In genomic region chrX:153359331-153360215, GRCm38 (mm10) we compare ENCODE assay signal across 8 mouse cellular contexts.
DNase-seq lines count a peak whose midpoint lies in the region; ATAC-seq and TF ChIP-seq lines count a peak whose summit lies in the region.

No protein-coding gene starts in this region.

- no peaks in the 10 kb centered on the region for H3K27me3 ChIP-seq in C2C12 (ENCODE audit: control insufficient read depth, insufficient read depth, insufficient read length)
- H3K27me3 ChIP-seq in erythroblast, embryonic 14.5 days (ENCODE audit: control insufficient read depth) = peaks cover 19% of the 10 kb centered on the region
- peaks cover 2% of the 10 kb centered on the region; the same call in 1 of the 2 replicates for H3K27me3 ChIP-seq in heart, embryonic 16.5 days (ENCODE audit: control insufficient read depth, insufficient read depth, low read length)
- H3K27me3 ChIP-seq in neural tube, embryonic 13.5 days = peaks cover 5% of the 10 kb centered on the region
- H3K27me3 ChIP-seq in testis, adult 2 months (ENCODE audit: control insufficient read depth, insufficient read depth, low read length) = no peaks in the 10 kb centered on the region

- peak overlapping the region; percentile 56 for H3ac ChIP-seq in C2C12 (ENCODE audit: control insufficient read depth, insufficient read length, low read depth)

- H3K4me2 ChIP-seq in heart, embryonic 16.5 days (ENCODE audit: low read depth, low read length) = peak overlapping the region; percentile 70
- peak overlapping the region; percentile 68 for H3K4me2 ChIP-seq in neural tube, embryonic 13.5 days

- ATAC-seq in heart, embryonic 16.5 days (replicated peaks; ENCODE audit: extremely low read depth, insufficient read depth, low FRiP score) = peak; percentile 82
- peak; percentile 87 for ATAC-seq in neural tube, embryonic 13.5 days (ENCODE audit: low read depth)

- no peaks in the 10 kb centered on the region for H3K36me3 ChIP-seq in C2C12 (ENCODE audit: control insufficient read depth, insufficient read depth)
- no peaks in the 10 kb centered on the region for H3K36me3 ChIP-seq in erythroblast, embryonic 14.5 days (ENCODE audit: control insufficient read depth)
- H3K36me3 ChIP-seq in heart, embryonic 16.5 days (ENCODE audit: control insufficient read depth, insufficient read depth) = no peaks in the 10 kb centered on the region
- H3K36me3 ChIP-seq in neural tube, embryonic 13.5 days = no peaks in the 10 kb centered on the region
- H3K36me3 ChIP-seq in testis, adult 2 months (ENCODE audit: control insufficient read depth, insufficient read depth, low read length) = no peaks in the 10 kb centered on the region

- peaks cover 13% of the 10 kb centered on the region for H3K4me1 ChIP-seq in erythroblast, embryonic 14.5 days (ENCODE audit: control insufficient read depth)
- H3K4me1 ChIP-seq in heart, embryonic 16.5 days (ENCODE audit: control insufficient read depth, insufficient read depth, low read length) = peaks cover 3% of the 10 kb centered on the region; the same call in 1 of the 2 replicates
- H3K4me1 ChIP-seq in lung, adult 2 months (ENCODE audit: control insufficient read depth, insufficient read depth, low read length) = no peaks in the 10 kb centered on the region; the same call in 1 of the 2 replicates
- H3K4me1 ChIP-seq in neural tube, embryonic 13.5 days (replicated peaks) = peaks cover 9% of the 10 kb centered on the region; the same call in 1 of the 2 replicates
- peaks cover 2% of the 10 kb centered on the region for H3K4me1 ChIP-seq in testis, adult 2 months (ENCODE audit: control insufficient read depth, insufficient read depth, low read length)

- H3K79me2 ChIP-seq in C2C12 (ENCODE audit: control insufficient read depth, insufficient read depth) = no peaks in the 10 kb centered on the region

- no peak for TF ChIP-seq POLR2A in lung, adult 2 months (IDR thresholded peaks at IDR 0.05; ENCODE audit: borderline replicate concordance, extremely low read depth, low read depth, low read length)
- TF ChIP-seq POLR2A in testis, adult 2 months (IDR thresholded peaks at IDR 0.05; ENCODE audit: control insufficient read depth, low read depth, low read length) = no peak

- peak overlapping the region; percentile 14 for H3K9ac ChIP-seq in heart, embryonic 16.5 days (ENCODE audit: low read length)
- peak overlapping the region; percentile 59 for H3K9ac ChIP-seq in neural tube, embryonic 13.5 days

- no peaks in the 10 kb centered on the region for H3K79me3 ChIP-seq in C2C12 (ENCODE audit: low read depth)

- no peak for TF ChIP-seq CTCF in C2C12 (IDR thresholded peaks at IDR 0.05; ENCODE audit: control insufficient read depth, insufficient read depth, insufficient read length)
- no peak for TF ChIP-seq CTCF in lung, adult 2 months (IDR thresholded peaks at IDR 0.05; ENCODE audit: insufficient read depth, low read length)
- TF ChIP-seq CTCF in testis, adult 2 months (IDR thresholded peaks at IDR 0.05; ENCODE audit: control insufficient read depth, insufficient read depth, insufficient replicate concordance, low read depth, low read length) = no peak

- peak; percentile 60 for DNase-seq in brain, adult 2 months (ENCODE audit: low read depth, low spot score)
- peak; percentile 20 for DNase-seq in kidney, postnatal 14 days
- DNase-seq in lung, adult 2 months = peak; percentile 44

- H3K27ac ChIP-seq in heart, embryonic 16.5 days (ENCODE audit: low read length) = peak overlapping the region; percentile 6
- no peak overlapping the region for H3K27ac ChIP-seq in neural tube, embryonic 13.5 days (replicated peaks)
- H3K27ac ChIP-seq in testis, adult 2 months (ENCODE audit: control insufficient read depth, insufficient read depth, low read depth, low read length) = no peak overlapping the region

- H3K4me3 ChIP-seq in C2C12 (ENCODE audit: insufficient read depth, poor library complexity, severe bottlenecking) = peak overlapping the region; percentile 14
- peak overlapping the region; percentile 57 for H3K4me3 ChIP-seq in erythroblast, embryonic 14.5 days (replicated peaks)
- H3K4me3 ChIP-seq in heart, embryonic 16.5 days (ENCODE audit: low read length) = peak overlapping the region; percentile 53
- H3K4me3 ChIP-seq in lung, adult 2 months (replicated peaks; ENCODE audit: extremely low read depth, low read depth, low read length) = peak overlapping the region; percentile 77
- H3K4me3 ChIP-seq in neural tube, embryonic 13.5 days = peak overlapping the region; percentile 45
- H3K4me3 ChIP-seq in testis, adult 2 months (ENCODE audit: control insufficient read depth, low read depth, low read length) = peak overlapping the region; percentile 74

- no peaks in the 10 kb centered on the region; the same call in 1 of the 2 replicates for H3K9me3 ChIP-seq in erythroblast, embryonic 14.5 days (ENCODE audit: control insufficient read depth, low read length)
- H3K9me3 ChIP-seq in heart, embryonic 16.5 days (replicated peaks; ENCODE audit: control insufficient read depth, low read length) = no peaks in the 10 kb centered on the region
- no peaks in the 10 kb centered on the region for H3K9me3 ChIP-seq in neural tube, embryonic 13.5 days

- 13% methylated on average over 41 of the region's 43 CpGs for WGBS in heart, embryonic 16.5 days
- WGBS in lung, adult 2 months = 23% methylated on average over 43 of the region's 43 CpGs
- WGBS in neural tube, embryonic 13.5 days = 18% methylated on average over 43 of the region's 43 CpGs

TF ChIP-seq in C2C12, 6 proteins besides CTCF, POLR2A, EP300 and RAD21:
- TF ChIP-seq CEBPB (IDR thresholded peaks at IDR 0.05; ENCODE audit: low read depth) (no peak), MYOG (IDR thresholded peaks at IDR 0.05; ENCODE audit: control insufficient read depth, extremely low read depth, insufficient read length) (no peak), FOSL1 (IDR thresholded peaks at IDR 0.05; ENCODE audit: insufficient read depth, low read length, poor library complexity, severe bottlenecking) (no peak), USF1 (IDR thresholded peaks at IDR 0.05; ENCODE audit: low read depth) (no peak), MYOD1 (IDR thresholded peaks at IDR 0.05; ENCODE audit: control insufficient read depth, insufficient read length, low read depth) (no peak), MAX (IDR thresholded peaks at IDR 0.05) (no peak)

Comparison
In these comparisons a context has a peak if more than half of its experiments do, and no peak if none do; other contexts are left out.
1. H3K4me3 ChIP-seq: peak in every context shown above with its lines; median percentile 77 in lung, adult 2 months; 74 in testis, adult 2 months; 57 in erythroblast, embryonic 14.5 days; 53 in heart, embryonic 16.5 days; 45 in neural tube, embryonic 13.5 days; 14 in C2C12.